Mouse (Mus musculus) hematopoietic stem cell, adult 5-6 weeks (primary cell): Measurements from ENCODE around the gene Zdhhc19. TPM values are rescaled to one million over a fixed set of nuclear protein-coding genes. Genes with fewer than 3 reads are reported as not detected.
"Not testable (repeated sequence)": the region's sequence is repeated elsewhere in the genome, so short reads cannot be mapped to it uniquely, and the experiment has no call there.

Source experiments
- ATAC-seq, 2 experiments: fragments of 125-278 bp in 1 of 2; replicated peaks in 1 of 2; 2 replicates each; pipeline ENCODE4 v1.8.0; 2016 to 2017; ENCODE audit warnings: inconsistent platforms in 2 of 2, mild to moderate bottlenecking in 2 of 2, moderate number of reproducible peaks in 2 of 2, low read depth in 1 of 2, moderate TSS enrichment in 1 of 2; ENCODE audit not compliant: low FRiP score in 2 of 2, poor library complexity in 2 of 2, severe bottlenecking in 2 of 2, insufficient read depth in 1 of 2, low TSS enrichment in 1 of 2
- total RNA-seq: library from RNA; stranded (forward); fragments of 172-1452, 232-1000 nt; gene quantifications from 2 replicates; pipeline ENCODE4 v1.2.3, GENCODE M21; 2017

The Zdhhc19 gene
- total RNA-seq, 1 experiment from 2014 or later: not detected

DNA sequence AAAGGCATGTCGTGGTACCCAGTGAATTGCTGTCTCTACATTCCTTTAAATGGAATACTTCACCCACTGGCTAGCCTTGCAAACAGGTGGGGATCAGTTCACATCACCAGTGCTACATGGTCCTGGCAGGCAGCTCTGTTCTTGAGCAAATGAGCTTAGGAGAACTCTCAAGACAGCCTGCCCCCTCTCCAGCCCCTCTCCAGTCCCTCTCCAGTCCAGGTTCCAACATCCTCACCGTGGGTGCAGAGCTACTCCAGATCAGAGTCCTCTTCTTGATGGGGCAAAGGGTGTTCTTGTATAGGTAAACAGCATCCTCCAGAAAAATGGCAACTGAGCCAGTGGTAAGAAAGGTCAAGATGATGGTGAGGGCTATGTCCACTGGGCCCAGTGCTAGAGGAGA is 16.6 kb upstream of the Zdhhc19 start:
- ATAC-seq: no peak

DNA sequence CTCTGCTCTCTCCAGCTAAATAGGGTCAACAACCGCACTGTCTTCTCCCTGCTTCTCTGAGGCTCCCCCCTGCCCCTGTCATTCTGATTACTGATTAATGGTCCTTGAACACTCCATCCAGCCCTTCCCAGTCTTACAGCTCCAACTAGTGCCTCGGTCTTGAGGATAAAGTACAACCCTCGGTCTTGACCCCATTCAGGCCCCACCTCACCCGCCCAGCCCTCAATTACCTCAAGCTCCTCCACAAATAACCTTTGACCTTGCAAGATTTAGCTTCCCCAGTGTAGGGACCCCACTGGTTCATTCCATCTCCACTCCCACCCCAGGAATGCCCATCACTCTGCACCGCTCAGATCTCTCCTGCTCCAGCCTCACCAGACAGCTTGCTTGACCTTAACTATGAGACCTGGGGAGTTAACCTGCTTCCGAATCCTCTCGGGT is 11.6 kb upstream of the Zdhhc19 start:
- ATAC-seq: no peak

DNA sequence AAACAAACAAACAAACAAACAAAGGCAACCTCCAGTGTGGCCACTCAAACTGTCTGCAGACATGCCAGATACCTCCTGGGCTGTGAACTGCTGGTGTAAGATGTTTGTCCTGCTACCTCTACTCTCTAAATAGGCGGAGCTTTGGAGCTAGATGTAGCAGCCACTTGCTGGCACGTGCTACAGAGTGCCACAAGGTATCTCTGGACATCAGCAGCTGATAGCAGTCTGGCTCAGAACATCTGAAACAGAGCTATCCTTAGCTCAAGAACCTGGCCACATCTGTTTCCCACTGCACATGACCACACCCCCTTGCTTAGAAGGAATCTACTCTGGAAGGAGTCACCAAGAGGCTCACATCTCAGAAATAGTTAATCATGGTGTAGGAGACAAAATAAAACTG is 10.9 kb upstream of the Zdhhc19 start:
- no peak for ATAC-seq

DNA sequence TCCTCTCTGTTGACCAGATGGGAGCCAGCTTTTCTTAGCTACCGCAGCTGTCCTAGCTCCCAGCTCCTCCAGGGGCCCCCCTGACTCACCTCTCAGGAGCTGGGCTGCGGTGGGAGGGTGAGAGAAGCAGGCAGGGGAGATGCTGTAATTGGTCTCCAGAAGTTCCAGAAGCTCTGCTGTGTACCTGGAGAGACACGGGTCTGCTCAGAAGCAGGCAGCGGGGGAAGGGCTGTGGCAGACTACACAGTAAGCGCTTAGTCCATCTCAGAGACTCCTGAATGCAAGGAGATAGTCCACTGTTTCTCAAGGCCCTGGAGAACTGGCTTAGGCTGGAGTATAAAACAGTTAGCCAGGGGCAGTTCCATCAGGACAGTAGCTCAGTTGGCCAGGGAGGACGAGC is 10.0 kb upstream of the Zdhhc19 start:
- ATAC-seq: no peak

DNA sequence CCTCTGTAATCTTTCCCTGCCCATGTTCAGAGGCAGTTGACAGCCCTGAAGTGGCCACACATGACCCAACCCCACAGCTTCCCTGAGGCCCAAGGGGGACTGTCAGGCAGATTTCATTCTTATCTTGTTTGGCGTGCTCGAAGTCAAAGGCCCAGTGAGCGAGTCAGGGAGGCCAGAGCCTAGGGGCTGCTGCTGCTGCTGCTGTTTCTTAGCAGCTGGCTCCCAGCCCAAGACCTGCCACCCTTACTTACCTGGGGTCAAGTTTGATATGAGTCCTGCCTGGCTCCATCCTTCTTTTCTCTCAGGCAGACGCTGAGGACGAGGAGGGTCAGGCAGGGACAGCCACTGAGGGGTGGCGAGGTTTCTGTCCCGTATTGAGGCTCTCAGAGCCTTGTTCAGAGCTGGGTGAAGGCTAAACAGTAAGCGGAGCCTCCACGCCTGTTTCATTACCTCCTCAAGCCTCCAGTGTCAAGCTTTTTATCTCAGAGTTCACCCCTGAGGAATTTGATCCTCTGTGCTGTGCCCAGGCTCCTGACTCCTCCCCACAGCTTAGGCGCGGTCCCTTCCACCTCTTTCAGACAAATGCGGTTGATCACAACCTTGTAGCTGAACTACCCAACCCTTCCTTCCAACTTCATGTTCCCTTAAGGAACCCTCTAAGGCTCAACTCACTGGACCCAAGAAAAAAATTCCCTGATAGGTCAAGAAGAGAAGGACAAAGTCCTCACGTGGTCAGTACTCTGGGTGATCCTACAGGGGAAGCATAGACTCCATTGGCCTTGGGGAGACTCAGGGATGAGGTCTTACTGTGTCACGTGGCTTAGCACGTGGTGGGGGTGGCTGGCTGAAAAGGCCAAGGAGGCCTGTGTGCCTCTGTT is 8.6 kb upstream of the Zdhhc19 start, which contains the start of gene Slc51a:
Gene Slc51a, minus strand, starts transcription at position 646 of the 878 bp plus-strand sequence.
- ATAC-seq: no peak; a peak in 1 of 4 replicates

DNA sequence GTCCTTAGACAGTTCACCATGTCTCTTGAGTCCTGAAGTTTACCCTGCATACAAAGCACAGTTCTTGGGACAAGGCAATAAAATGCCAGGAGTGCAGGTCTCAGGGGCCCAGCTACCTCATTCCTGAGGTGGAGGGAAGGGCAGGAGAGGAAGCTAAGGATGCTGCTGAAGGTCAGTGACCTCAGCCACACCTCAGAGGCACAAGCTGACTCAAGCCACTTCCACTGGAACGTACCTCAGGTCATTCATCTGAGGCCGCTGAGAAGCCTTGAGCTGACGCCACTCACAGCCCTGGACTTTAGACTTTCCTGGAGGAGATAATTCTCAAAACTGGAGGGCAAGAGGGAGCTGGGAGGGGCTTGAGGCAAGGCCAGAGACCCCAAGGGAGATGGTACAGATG is 7.1 kb upstream of the Zdhhc19 start:
- no peak for ATAC-seq

DNA sequence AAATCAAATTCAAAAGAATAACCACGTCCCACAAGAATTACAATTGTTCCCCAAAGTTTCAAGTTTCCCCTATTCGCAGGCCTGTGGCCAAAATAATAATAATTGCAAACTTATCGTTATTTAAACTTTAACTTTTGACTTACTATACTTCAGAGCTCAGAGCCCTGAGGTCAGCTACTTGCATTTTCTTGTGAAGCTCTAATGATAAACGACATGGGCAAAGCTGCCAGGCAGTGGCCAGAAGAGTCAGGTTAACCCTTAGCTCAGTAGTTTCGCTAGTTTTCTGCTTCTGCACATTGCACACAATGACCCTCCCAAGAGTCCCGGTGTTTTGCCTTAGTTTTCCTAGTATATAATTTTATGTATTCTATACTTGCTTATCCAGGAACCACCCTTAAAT is 1.7 kb upstream of the Zdhhc19 start:
- not testable (repeated sequence) for ATAC-seq

DNA sequence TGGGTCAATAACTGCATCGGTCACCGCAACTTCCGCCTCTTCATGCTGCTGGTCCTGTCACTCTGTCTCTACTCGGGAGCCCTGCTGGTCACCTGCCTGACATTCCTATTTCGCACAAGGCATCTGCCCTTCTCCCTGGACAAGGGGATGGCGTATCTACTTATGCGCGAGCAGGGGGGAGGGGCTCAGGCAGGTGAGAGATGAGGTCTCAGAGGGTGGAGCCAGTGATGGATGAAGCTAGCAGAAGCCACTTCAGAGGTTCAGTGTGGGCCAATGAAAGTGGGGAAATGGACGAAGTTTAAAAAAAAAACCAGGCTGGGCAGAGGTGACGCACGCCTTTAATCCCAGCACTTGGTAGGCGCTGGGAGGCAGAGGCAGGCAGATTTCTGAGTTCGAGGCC is 2.9 kb downstream of the Zdhhc19 start:
- ATAC-seq: no peak

DNA sequence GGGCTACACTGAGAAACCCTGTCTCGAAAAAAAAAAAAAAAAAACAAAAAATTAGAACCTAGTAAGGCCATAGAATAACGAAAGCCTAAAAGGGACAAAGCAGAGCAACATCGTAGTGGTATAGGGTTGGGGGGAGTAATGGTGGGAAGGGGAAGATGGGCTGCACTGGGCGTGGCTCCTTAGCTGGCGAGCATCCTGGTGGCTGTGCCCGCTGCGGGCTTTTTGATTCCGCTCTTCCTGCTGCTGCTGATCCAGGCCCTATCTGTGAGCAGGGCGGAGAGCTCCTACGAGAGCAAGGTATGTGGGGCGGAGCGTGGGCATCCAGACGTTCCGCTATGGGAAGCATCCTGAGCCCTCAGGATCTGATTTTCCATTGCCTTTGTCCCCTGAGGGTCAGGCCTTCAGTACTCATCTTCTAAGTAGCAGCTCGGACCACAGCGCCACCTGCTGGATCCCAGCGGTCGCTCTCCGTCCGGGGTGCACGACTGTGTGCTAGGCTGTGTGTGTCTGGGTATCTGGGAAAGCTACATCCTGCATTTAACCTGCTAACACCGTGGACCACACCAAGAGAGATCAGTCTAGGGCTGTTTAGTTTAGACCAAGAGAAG is 3.5 kb downstream of the Zdhhc19 start:
- ATAC-seq: peak; percentile 87 to 89

DNA sequence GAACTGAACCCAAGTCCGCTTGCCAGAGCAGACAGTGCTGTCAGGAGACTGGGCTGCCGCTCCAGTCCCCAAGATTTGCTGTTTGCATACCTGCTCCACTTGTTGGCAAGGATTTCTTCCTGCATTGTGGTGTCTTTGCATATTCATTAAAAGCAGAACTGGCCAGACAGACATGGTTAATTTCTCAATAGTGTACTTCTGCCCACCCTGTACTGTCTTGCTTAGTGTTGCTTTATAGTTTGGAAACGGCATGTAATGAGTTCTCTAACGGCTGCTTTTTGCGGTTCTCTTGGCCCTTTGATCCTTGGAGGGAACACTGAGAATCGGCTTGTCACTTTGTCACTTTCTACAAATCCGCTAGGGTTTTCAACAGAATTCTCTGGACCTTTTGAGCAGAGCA is 5.4 kb downstream of the Zdhhc19 start:
- ATAC-seq: peak in 1 of 2 experiments; percentile 35; a peak in 1 of 4 replicates

DNA sequence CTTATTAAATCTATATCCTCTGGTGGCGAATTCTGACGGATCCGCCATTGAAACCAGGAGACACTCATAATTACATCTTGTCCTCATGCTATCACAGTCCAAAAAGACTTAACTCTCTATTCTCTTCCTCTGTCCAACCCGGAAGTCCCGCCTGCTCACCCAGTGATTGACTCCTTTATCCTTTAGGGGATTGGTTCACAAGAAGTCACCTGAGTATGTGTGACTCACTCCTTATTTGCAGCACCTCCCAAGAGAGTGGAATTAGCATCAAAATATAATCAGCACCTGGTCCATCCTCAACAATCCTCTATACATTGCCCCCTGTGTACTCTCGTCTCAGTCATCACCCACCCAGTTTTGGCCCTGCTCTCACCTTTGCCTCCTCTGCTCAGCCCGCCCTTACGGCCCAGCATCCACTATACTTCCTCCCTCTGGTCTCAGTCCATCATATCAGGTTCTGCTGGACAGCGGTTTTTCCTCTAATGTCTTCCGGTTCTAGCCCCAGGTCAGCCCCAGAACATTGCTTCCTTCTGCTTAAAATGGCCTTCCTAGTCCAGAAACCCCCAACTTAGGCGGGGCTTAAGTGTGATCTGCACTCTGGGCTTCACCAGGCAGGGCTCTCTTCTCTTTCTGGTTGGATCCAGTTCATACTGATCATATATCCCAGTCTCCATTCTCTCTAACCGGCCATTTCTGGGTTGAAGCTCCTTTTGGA is 6.7 kb downstream of the Zdhhc19 start:
- ATAC-seq: no peak

DNA sequence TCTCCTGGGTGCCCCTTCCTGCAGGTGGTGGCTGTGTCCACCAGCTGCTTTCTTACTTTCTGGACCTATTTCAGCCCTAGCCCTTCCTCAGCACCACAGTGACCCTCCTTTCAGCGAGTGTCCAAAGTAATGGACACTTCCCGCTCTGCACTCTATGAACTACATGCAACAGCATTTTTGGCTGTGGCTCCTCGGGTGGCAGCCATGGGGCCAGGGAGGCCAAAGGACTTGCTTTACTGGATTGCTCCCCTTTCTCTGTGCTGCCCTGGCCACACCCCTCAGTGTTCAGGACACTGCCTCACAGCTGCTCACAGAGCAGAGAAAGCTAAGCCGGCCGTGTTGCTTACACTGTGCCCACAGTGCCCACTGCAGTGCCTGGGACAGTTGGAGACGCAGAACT is 7.6 kb downstream of the Zdhhc19 start:
- ATAC-seq: no peak

DNA sequence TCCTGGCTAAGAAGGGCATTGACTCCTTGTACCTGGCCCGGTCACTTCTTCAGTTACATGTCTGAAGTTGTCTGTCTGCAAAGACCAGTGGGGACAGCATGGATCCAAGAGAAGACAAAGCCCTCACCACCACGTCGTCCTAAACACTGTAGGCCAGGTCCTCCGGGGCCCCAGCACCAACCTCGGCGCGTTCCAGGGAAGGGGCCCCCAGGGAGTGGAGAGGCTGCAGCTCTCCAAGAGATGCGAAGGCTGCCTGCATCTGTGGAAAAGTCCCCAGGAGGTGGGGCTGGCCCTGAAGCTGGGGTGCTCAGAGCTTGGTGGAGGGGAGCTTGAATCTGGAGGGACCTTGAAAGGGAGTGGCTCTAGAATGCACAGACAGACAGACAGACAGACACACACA is 10.2 kb downstream of the Zdhhc19 start:
- ATAC-seq: no peak

DNA sequence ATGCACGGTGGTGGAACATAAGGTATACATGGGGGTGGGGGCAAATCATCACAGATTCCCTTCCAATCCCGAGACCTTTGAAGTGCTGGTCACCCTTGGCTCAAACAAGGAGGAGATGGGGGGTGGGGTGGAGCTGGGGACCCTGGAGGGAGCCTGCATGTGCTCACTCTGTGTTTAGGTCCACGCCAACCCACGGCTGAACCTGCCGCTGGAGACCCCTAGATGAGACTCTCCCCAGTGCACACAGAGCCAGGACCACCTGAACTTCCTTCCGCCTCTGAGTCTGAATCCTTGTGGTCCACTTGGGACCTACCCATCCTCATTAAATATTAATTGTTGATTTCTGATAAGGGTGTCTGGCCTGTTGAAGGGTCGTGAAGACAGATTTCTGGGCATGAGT is 10.8 kb downstream of the Zdhhc19 start:
- no peak for ATAC-seq

DNA sequence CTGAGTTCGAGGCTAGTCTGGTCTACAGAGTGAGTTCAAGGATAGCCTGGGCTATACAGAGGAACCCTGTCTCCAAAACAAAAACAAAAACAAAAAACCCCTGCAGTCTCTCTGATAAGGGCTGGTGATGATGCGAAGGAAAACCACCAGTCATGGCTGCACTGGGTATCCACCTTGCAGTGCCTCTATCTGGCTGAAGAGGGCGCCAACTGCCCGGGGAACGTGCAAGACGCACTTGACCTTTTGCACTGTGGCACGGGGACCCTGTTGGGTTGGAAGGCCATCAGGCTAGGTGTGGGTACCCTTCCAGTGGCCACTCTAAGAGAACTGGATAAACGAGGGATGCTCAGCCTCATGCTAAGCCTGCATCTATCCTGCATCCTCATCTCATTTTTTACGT is 11.3 kb downstream of the Zdhhc19 start:
- ATAC-seq: peak in 1 of 2 experiments; percentile 34; a peak in 1 of 4 replicates

DNA sequence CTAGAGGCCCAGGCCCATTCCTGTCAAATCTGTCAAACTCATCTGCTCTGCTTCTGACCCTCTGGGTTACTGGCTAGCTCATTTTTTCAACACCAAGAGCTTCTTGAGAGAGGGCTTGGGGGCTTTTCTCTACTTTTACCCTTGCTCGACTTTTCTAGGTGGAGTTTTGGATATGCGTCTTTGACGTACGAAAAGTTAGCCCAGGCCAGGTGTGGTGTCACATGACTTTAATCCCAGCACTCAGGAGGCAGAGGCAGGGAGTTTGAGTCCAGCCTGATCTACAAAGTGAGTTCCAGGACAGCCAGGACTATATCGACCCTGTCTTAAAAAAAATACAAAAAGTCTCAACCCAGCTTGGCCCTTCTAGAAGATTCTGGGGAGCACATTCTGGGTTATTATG is 12.0 kb downstream of the Zdhhc19 start:
- ATAC-seq: no peak

DNA sequence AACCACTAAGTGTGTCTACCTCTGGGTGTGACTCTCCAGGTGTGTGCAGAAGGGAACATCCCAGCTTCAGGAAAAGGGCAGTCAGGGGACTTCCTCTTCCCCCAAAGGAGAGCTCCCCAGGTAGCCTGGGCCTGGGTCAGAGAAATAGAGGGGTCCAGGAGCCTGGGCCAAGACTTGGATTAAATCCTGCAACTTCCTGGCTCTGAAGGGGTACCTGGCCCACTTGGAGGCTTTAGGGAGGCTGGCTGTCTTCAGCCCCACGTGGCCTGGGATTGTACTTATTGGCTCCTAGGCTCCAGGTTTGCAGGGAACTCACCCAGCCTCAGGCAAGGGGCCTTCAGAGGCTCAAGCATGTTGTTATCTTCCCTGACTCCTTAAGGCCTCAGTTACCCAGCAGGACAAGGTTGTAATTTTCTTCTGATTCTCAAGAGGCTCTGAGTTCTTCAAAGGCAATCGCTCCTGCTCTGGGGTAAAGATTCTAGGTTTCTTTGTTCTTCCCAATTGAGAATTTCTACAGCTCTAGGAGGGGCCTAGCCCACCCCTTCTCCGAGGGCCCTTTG is 12.5 kb downstream of the Zdhhc19 start:
- ATAC-seq: no peak
